Mouse (Mus musculus) stomach, embryonic 14.5 days (tissue): Measurements from ENCODE around the gene Cacng7. TPM values are rescaled to one million over a fixed set of nuclear protein-coding genes. Genes with fewer than 3 reads are reported as not detected.

Source experiments
- ATAC-seq: fragments of 200-750 bp; cut with Nextera tagmentation; 2 replicates; pipeline ENCODE4 v1.8.0; 2017; ENCODE audit warnings: low read depth, moderate TSS enrichment; ENCODE audit not compliant: insufficient number of reproducible peaks, insufficient read depth, low FRiP score
- H3K27ac ChIP-seq: fragments of 300-500 bp; sonication (generic); 2 replicates; pipeline ENCODE4 v1.5.1; 2014; ENCODE audit warnings: mild to moderate bottlenecking, low read length, moderate library complexity, mixed read lengths
- H3K27me3 ChIP-seq: fragments of 300-500 bp; sonication (generic); 2 replicates; pipeline ENCODE4 v1.6.1; 2014; ENCODE audit warnings: low read length, control low read depth, mixed read lengths; ENCODE audit not compliant: control insufficient read depth, insufficient read depth
- H3K36me3 ChIP-seq: fragments of 300-500 bp; sonication (generic); 2 replicates; pipeline ENCODE4 v1.6.1; 2014; ENCODE audit warnings: mild to moderate bottlenecking, control low read depth, low read length, moderate library complexity, mixed read lengths; ENCODE audit not compliant: control insufficient read depth, insufficient read depth
- H3K4me1 ChIP-seq: fragments of 300-500 bp; sonication (generic); 2 replicates; pipeline ENCODE4 v1.6.1; 2014; ENCODE audit warnings: low read length, control low read depth, mixed read lengths; ENCODE audit not compliant: control insufficient read depth, insufficient read depth
- H3K4me2 ChIP-seq: fragments of 300-500 bp; sonication (generic); replicated peaks from 2 replicates; pipeline ENCODE4 v1.6.1; 2014; ENCODE audit warnings: low read depth, low read length, control low read depth
- H3K4me3 ChIP-seq: fragments of 300-500 bp; sonication (generic); 2 replicates; pipeline ENCODE4 v1.5.1; 2014; ENCODE audit warnings: low read depth, low read length, control low read depth
- H3K9ac ChIP-seq: fragments of 300-500 bp; sonication (generic); replicated peaks from 2 replicates; pipeline ENCODE4 v1.6.1; 2014; ENCODE audit warnings: low read depth, mild to moderate bottlenecking, control low read depth, low read length, moderate library complexity, mixed read lengths
- H3K9me3 ChIP-seq: fragments of 300-500 bp; sonication (generic); 2 replicates; pipeline ENCODE4 v1.6.1; 2016; ENCODE audit warnings: low read depth, low read length, control low read depth; ENCODE audit not compliant: control insufficient read depth
- WGBS: fragments of 180-500 bp; shearing (Covaris S2); extraction: QIAGEN DNeasy Blood & Tissue Kit; methylation state at CpG from one replicate; pipeline ENCODE4 v1.1.7; 2014; 5-methylcytosine and 5-hydroxymethylcytosine counted together
- polyA plus RNA-seq: library from polyadenylated mRNA; unstranded; fragments of >200 nt; fragmentation: Nextera tagmentation; extraction: Ambion mirVana; gene quantifications from 2 replicates; pipeline ENCODE4 v1.2.1, GENCODE M21; 2014

Cacng7 gene
- polyA plus RNA-seq, 1 experiment from 2014 or later = 3.8 TPM

- no peak overlapping the region for H3K27ac ChIP-seq
- no peak overlapping the region for H3K9ac ChIP-seq
- no peak for ATAC-seq
- 72% methylated on average over 8 of the region's 8 CpGs for WGBS
- peaks cover 16% of the 10 kb centered on the region; the same call in 1 of the 2 replicates for H3K4me1 ChIP-seq
- no peak overlapping the region for H3K4me2 ChIP-seq
- H3K4me3 ChIP-seq = no peak overlapping the region
- peaks cover 39% of the 10 kb centered on the region for H3K36me3 ChIP-seq
- H3K9me3 ChIP-seq = no peaks in the 10 kb centered on the region
- 0 out of 2 replicates have a peak, but pooled peaks cover 4% of the 10 kb centered on the region for H3K27me3 ChIP-seq
These were observed 31.7 kb upstream of the Cacng7 start for GRCm38 (mm10) chr7:3300891-3301627.

- no peak overlapping the region for H3K27ac ChIP-seq
- 0 out of 2 replicates have a peak, but pooled peaks have one; percentile 33 for ATAC-seq
These were observed 30.9 kb upstream of the Cacng7 start for GRCm38 (mm10) chr7:3301628-3302555.

GRCm38 (mm10) chr7:3302556-3303275 is 30.0 kb upstream of the Cacng7 start:
- peak overlapping the region; percentile 25 for H3K4me3 ChIP-seq
- peaks cover 15% of the 10 kb centered on the region; the same call in 1 of the 2 replicates for H3K4me1 ChIP-seq
- H3K4me2 ChIP-seq = peak overlapping the region; percentile 59
- H3K27ac ChIP-seq = no peak overlapping the region
- 0 out of 2 replicates have a peak, but pooled peaks cover 4% of the 10 kb centered on the region for H3K27me3 ChIP-seq
- peak; percentile 11; the same call in 1 of the 2 replicates for ATAC-seq
- peaks cover 22% of the 10 kb centered on the region for H3K36me3 ChIP-seq
- H3K9ac ChIP-seq = no peak overlapping the region
- H3K9me3 ChIP-seq = no peaks in the 10 kb centered on the region
- 5% methylated on average over 16 of the region's 16 CpGs for WGBS

More at GRCm38 (mm10) chr7:3301628-3302555, 30.9 kb upstream of the Cacng7 start:
- peak overlapping the region; percentile 25 for H3K4me3 ChIP-seq
- 8% methylated on average over 33 of the region's 33 CpGs for WGBS
- peaks cover 30% of the 10 kb centered on the region for H3K36me3 ChIP-seq
- no peak overlapping the region for H3K9ac ChIP-seq
- H3K27me3 ChIP-seq = 0 out of 2 replicates have a peak, but pooled peaks cover 4% of the 10 kb centered on the region
- no peaks in the 10 kb centered on the region for H3K9me3 ChIP-seq
- H3K4me1 ChIP-seq = peaks cover 15% of the 10 kb centered on the region; the same call in 1 of the 2 replicates
- peak overlapping the region; percentile 59 for H3K4me2 ChIP-seq

GRCm38 (mm10) chr7:3303276-3303781 is 29.4 kb upstream of the Cacng7 start:
- no peak overlapping the region for H3K9ac ChIP-seq
- no peak overlapping the region for H3K27ac ChIP-seq
- WGBS = under 1% methylated on average over 23 of the region's 29 CpGs
- peak; percentile 54; the same call in 1 of the 2 replicates for ATAC-seq
- H3K36me3 ChIP-seq = peaks cover 16% of the 10 kb centered on the region
- peak overlapping the region; percentile 25 for H3K4me3 ChIP-seq
- H3K4me1 ChIP-seq = peaks cover 12% of the 10 kb centered on the region; the same call in 1 of the 2 replicates
- H3K27me3 ChIP-seq = 0 out of 2 replicates have a peak, but pooled peaks cover 4% of the 10 kb centered on the region
- H3K9me3 ChIP-seq = no peaks in the 10 kb centered on the region
- H3K4me2 ChIP-seq = peak overlapping the region; percentile 59

GRCm38 (mm10) chr7:3303789-3304188 is 29.0 kb upstream of the Cacng7 start:
- no peak overlapping the region for H3K27ac ChIP-seq
- H3K9me3 ChIP-seq = no peaks in the 10 kb centered on the region
- WGBS = 5% methylated on average over 12 of the region's 12 CpGs
- peak overlapping the region; percentile 59 for H3K4me2 ChIP-seq
- H3K4me3 ChIP-seq = peak overlapping the region; percentile 25
- 0 out of 2 replicates have a peak, but pooled peaks cover 4% of the 10 kb centered on the region for H3K27me3 ChIP-seq
- H3K36me3 ChIP-seq = peaks cover 11% of the 10 kb centered on the region; the same call in 1 of the 2 replicates
- H3K4me1 ChIP-seq = peaks cover 10% of the 10 kb centered on the region; the same call in 1 of the 2 replicates
- H3K9ac ChIP-seq = no peak overlapping the region
- no peak for ATAC-seq

- Histone ChIP-seq H3K27ac (no peak overlapping the region), H3K4me2 (no peak overlapping the region), H3K4me1 (peaks cover 10% of the 10 kb centered on the region; the same call in 1 of the 2 replicates), H3K36me3 (peaks cover 9% of the 10 kb centered on the region; the same call in 1 of the 2 replicates), H3K9ac (no peak overlapping the region), H3K9me3 (no peaks in the 10 kb centered on the region), H3K27me3 (0 out of 2 replicates have a peak, but pooled peaks cover 4% of the 10 kb centered on the region), H3K4me3 (no peak overlapping the region)
- WGBS = 11% methylated on average over 10 of the region's 10 CpGs
- ATAC-seq = no peak
These were observed 28.5 kb upstream of the Cacng7 start for GRCm38 (mm10) chr7:3304298-3304697.

- Histone ChIP-seq H3K36me3 (no peaks in the 10 kb centered on the region), H3K4me2 (no peak overlapping the region), H3K4me1 (peaks cover 10% of the 10 kb centered on the region; the same call in 1 of the 2 replicates), H3K27me3 (0 out of 2 replicates have a peak, but pooled peaks cover 4% of the 10 kb centered on the region), H3K27ac (no peak overlapping the region), H3K9me3 (0 out of 2 replicates have a peak, but pooled peaks cover 4% of the 10 kb centered on the region), H3K4me3 (no peak overlapping the region), H3K9ac (no peak overlapping the region)
- WGBS = 78% methylated on average over 3 of the region's 3 CpGs
- no peak for ATAC-seq
These were observed 26.4 kb upstream of the Cacng7 start for GRCm38 (mm10) chr7:3306400-3306799.
